Mouse (Mus musculus): ENCODE data around the gene Scgb1a1.
"Not testable (repeated sequence)": the region's sequence is repeated elsewhere in the genome, so short reads cannot be mapped to it uniquely, and the experiment has no call there.

Scgb1a1 gene

DNA sequence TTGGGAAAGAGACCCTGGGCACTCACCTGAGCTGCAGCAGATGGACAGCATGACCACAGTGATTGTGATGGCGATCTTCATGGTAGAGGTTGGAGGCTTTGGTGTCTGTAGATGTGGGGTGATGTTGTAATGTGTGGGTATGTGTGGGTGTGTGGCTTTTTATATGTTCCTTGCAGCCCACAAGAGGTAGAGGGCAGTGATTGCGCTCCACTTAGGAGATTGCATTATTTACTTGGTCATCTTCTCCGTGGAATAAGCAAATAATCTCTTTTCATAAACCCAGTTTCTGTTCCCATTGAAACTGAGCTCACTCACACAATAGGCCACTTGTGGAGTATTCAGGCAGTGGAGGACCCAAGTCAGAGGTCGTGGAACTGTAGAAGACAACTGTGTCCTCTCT, at the start of gene Scgb1a1:
Gene Scgb1a1, minus strand, starts transcription at position 138 of the 400 bp plus-strand sequence.
- DNase-seq (ENCODE audit: low spot score in 2 of 2): no peak

DNA sequence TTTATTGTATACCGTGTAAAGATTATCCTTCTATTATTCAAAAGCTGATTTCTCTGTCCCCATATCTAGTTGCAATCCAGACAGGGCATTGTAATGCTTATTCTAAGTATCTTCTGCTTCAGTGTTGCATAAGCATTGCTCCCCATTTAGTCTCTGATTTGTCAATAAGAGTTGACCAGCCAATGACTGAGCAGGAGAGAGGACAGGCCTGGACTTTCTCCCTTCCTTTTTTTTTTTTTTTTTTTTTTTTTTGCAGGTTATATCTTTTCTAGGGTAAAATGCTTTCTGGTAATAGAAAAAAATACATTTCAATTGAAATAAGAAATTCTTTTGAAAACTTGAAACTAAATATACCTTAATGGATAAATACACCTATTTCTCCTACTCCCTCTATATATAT, 49.4 kb upstream of the Scgb1a1 start:
- DNase-seq (ENCODE audit: low spot score in 2 of 2): no peak

DNA sequence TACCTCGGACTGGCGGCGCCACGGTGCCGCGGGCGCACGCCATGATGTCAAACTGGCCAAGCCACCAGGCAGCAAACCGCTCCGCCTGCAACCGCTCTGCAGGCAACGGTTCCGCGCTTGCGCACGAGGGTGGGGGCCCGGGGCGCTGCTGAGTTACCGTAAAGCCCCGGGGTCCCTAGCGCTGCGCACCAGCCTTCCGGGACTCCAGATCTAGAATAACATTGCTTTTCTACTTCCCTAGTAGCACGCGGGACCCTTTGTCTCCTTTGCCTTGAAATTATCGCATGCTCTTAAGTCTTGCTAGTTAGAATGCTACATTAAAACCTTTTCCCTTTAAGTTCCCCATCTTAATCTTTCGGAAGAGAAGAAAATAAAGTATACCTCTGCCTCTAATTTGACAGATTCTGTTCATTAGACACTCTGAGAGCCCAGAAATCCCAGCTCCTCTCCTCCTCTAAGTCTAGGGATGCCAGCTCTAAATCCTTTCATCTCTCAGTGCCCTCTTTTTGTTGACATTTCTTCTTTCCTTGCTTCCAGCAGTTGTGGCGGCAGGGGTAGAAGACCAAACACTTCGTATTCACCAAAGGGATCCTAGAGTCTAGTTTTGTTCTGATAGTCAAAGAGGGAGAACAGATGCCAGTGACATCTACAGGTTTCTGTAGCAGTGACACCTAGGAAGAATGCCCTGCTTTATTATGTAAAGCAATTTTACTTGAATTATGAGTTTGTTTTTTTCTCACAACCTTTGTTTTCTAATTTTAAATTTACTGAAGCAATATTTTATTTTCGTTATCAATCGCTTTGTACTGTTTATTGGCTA, 48.0 kb upstream of the Scgb1a1 start, which contains the start of gene Asrgl1:
Gene Asrgl1, minus strand, starts transcription at position 125 of the 820 bp plus-strand sequence.
- peak; percentile 81 to 90 for DNase-seq (ENCODE audit: low spot score in 2 of 2)

GRCm38 (mm10) chr19:9134746-9135511, 47.2 kb upstream of the Scgb1a1 start:
- peak; percentile 26 to 58 for DNase-seq (ENCODE audit: low spot score in 2 of 2)

DNA sequence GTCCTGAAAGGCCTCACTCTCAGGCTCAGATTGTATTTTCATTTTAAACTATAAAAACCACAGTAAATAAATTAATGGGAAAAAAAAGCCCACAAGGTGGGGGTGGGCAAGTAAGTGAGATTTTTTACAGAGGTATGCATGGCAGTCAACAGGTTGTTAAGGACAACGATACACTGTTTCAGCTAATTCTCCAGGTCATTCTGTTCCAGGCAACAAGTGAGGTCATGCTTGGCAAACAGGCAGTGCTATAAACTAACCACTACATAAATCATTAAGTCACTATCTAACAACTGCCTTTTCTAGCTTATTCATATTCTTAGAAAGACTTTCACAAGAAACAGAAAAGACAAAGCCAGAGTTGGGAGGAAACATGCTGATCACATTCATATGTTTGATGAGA, 42.2 kb upstream of the Scgb1a1 start:
- no peak for DNase-seq (ENCODE audit: low spot score in 2 of 2)

DNA sequence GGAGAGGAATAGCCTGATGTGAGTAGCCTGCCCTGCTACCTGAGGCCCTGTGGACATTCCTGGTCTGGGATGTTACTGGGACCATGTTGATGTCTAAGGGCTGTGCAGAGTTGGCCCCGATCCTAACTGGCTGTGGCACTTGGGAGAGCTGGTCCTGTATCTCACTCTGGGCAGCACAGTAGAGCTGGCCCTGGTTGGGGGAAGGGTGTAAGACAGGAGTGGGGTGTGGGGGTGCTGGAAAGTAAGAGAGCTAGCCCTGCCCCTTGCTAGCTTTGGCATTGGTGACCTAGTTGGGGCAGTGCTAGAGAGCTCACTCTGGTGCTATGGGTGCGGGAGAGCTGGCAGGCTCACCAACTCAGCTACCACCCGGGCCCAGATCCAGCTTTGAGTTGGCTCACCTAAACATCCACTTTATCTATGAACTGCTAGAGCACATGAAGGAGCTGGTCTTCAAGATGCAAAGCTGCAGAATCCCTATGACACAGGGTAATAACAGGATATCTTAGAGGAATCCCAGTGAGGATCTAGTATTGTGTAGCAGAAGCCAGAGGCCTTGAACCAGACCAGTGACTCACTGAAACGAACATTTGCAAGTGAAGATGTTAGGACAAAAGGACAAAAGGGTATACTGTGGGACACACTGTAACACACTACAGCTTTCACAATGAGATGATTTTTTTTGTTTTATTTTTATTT, 40.9 kb upstream of the Scgb1a1 start:
- no peak for DNase-seq (ENCODE audit: low spot score in 2 of 2)

DNA sequence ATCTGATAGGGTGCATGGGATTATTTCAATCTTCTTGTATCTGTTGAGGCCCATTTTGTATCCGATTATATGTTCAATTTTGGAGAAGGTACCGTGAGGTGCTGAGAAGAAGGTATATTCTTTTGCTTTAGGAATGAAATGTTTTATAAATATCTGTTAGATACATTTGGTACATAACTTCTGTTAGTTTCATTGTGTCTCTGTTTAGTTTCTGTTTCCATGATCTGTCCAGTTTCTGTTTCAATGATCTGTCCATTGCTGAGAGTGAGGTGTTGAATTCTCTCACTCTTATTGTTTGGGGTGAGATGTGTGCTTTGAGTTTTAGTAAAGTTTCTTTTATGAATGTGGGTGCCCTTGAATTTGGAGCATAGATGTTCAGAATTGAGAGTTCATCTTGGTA, 36.2 kb upstream of the Scgb1a1 start:
- not testable (repeated sequence) for DNase-seq (ENCODE audit: low spot score in 2 of 2)

DNA sequence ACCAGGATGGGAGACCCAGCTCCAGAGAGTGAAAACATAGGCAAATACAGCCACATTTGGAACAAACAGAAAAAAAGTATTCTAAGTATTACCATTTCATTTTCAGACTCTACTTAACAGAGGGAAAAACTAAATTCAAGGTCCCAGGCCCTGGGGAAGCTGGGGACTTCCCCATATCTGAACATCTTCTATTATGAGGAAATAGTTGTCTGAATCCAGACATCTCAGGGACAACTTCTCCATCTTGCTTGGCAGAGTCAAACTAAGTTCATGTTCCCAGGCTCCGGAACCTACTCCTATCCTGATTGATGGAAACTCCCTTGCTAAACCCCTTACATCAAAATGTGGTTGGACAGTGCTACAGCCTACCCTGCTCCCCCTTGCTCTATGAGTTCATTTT, 34.6 kb upstream of the Scgb1a1 start:
- DNase-seq (ENCODE audit: low spot score in 2 of 2): no peak

DNA sequence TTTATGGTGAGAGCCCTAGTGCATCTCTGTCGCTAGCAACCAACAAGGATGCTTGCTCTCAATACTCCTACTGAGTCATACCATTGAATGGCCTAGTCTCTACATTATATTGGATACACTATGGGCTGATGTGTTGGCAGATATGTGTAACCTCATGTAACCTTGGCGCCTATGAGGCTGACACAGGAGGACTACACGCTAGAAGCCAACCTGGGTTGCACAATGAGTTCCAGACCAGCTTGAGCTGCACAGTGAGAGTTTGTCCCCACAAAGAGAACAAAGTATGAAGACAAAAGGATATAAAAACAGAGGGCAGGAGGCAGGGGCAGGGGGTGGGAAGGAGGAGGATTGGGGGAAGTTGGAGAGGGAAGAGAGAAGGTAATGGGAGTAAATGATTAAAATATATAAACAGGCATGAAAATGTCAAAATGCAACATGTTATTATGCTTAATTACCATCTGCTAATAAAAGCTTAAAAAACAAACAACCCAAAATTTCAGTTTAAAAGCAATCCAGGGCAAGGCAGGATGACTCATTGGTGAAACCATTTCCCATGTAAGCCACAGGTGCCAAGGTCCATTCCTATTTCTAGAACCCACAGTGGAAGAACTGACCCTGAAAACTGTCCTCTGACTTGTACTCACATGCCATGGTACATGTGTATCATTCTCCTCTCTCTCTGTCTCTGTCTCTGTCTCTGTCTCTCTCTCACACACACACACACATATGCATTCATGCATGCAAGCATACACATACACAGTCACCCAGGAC, 32.1 kb upstream of the Scgb1a1 start:
- DNase-seq (ENCODE audit: low spot score in 2 of 2): no peak

- no peak for DNase-seq (ENCODE audit: low spot score in 2 of 2)
Observed at GRCm38 (mm10) chr19:9117275-9117674, 29.5 kb upstream of the Scgb1a1 start.

GRCm38 (mm10) chr19:9116268-9116667, 28.5 kb upstream of the Scgb1a1 start:
- peak in 1 of 2 experiments; percentile 55 for DNase-seq (ENCODE audit: low spot score in 2 of 2)

- DNase-seq (ENCODE audit: low spot score in 2 of 2): no peak
Observed at GRCm38 (mm10) chr19:9112043-9112442, 24.3 kb upstream of the Scgb1a1 start.

- DNase-seq (ENCODE audit: low spot score in 2 of 2): peak; percentile 62
Observed at GRCm38 (mm10) chr19:9110182-9110869, 22.6 kb upstream of the Scgb1a1 start.

DNA sequence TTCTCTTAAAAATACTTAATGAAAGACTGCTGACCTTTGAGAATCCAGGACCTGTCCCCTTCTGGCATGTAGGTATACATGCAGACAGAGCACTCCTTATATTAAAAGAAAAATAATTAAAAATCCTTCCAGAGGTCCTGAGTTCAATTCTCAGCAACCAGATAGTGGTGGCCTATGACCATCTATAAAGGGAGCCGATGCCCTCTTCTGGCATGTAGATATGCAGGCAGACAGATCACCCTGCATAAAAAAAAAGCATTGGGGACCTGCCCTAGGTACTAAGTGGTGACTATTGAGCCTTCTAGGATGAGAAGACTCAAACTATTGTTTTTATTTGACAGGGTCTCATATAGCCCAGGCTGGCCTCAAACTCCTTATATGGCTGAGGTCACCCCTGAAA, 20.8 kb upstream of the Scgb1a1 start:
- no peak for DNase-seq (ENCODE audit: low spot score in 2 of 2)

- DNase-seq (ENCODE audit: low spot score in 2 of 2): peak in 1 of 2 experiments; percentile 28
Observed at GRCm38 (mm10) chr19:9107379-9107755, 19.6 kb upstream of the Scgb1a1 start.

DNA sequence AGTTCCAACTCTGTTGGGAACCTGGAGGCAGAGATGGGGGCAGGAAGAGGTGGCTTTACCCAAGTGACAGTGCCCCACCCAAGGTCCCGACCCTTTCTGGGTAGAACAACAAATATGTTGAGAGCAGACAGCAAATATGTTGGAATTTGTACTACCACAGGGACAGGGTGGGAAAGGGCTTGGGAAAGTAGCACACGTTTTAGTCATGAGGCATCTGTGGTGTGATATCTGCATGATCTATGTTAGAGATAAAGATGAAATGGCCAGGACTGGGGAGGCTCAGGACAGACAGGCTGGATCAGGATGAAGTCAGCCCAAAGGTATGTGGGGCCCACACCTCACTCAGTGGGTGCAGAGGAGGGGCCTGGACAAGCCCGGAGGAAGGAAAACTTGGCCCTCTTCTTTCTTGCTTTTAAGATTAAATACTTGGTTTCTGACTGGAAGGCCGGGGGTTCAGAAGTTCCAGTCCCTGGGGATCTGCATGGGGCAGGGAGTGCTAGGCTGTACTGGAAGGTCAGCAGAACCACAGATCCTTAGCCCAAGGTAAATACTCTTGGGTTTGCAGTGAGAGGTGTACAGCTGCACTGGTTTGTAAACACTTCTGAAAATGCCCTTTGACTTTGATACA, 19.1 kb upstream of the Scgb1a1 start:
- no peak for DNase-seq (ENCODE audit: low spot score in 2 of 2)

- DNase-seq (ENCODE audit: low spot score in 2 of 2): no peak
Observed at GRCm38 (mm10) chr19:9106096-9106495, 18.3 kb upstream of the Scgb1a1 start.

GRCm38 (mm10) chr19:9105101-9105685, 17.4 kb upstream of the Scgb1a1 start:
- no peak for DNase-seq (ENCODE audit: low spot score in 2 of 2)

DNA sequence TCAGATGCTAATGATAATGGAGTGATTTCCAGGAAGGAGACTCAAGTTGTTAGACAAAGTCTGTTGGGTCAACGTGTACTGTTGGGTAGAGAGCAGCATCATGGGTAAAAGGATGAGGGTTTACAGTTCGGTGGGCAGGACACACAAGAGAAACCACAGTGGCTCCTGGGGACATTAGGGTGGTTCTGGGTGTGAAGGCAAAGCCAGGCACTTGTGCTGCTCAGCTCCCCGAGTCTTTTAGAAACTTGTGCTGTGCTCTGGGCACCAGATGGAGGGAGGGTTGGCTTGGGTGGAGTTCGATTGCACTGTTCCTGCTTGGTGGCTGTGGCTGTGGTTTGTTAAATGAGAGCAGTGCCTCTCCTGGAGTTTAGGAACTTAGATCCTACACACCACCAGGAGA, 16.2 kb upstream of the Scgb1a1 start:
- peak; percentile 46 to 63 for DNase-seq (ENCODE audit: low spot score in 2 of 2)

GRCm38 (mm10) chr19:9101062-9101457, 13.3 kb upstream of the Scgb1a1 start:
- no peak for DNase-seq (ENCODE audit: low spot score in 2 of 2)

Measured in natural killer cell, adult 2 months (primary cell).